ENCODE assay signal across 12 mouse cellular contexts in genomic region chr6:86897520-86897919, GRCm38 (mm10).
"Had no signal": no experiment of that assay in that cellular context is flagged by ENCODE, and none has a peak within 500 bp of the region (broad histone marks: within the 10 kb centered on the region; RNA-seq: fewer than 3 reads in every experiment).

No protein-coding gene starts in this region.

- H3K36me3 ChIP-seq: midbrain, embryonic 13.5 days; neural tube, embryonic 15.5 days had no signal

- H3K4me3 ChIP-seq: limb, embryonic 13.5 days; midbrain, embryonic 13.5 days; neural tube, embryonic 15.5 days had no signal

- DNase-seq: kidney, postnatal 14 days; layer of hippocampus, postnatal 36 days; left cerebral cortex, postnatal 4 days; lung, adult 18-20 months; right cerebral cortex, adult 18-20 months; right cerebral cortex, postnatal 25 days; thymus, adult 18-20 months; thymus, postnatal 25 days had no signal

- H3K9me3 ChIP-seq: limb, embryonic 13.5 days; midbrain, embryonic 13.5 days; neural tube, embryonic 15.5 days had no signal

- H3K9ac ChIP-seq: limb, embryonic 13.5 days; liver, embryonic 14.5 days; midbrain, embryonic 13.5 days; neural tube, embryonic 15.5 days had no signal

- H3K27me3 ChIP-seq: limb, embryonic 13.5 days; midbrain, embryonic 13.5 days; neural tube, embryonic 15.5 days had no signal

- H3K4me2 ChIP-seq: limb, embryonic 13.5 days; midbrain, embryonic 13.5 days; neural tube, embryonic 15.5 days had no signal

- ATAC-seq: midbrain, embryonic 13.5 days had no signal

- H3K4me1 ChIP-seq: limb, embryonic 13.5 days; midbrain, embryonic 13.5 days; neural tube, embryonic 15.5 days had no signal

- H3K27ac ChIP-seq: limb, embryonic 13.5 days; liver, embryonic 14.5 days; midbrain, embryonic 13.5 days; neural tube, embryonic 15.5 days had no signal
